Mouse (Mus musculus): ENCODE measurements around the gene Sars2. TPM values are rescaled to one million over a fixed set of nuclear protein-coding genes. Genes with fewer than 3 reads are reported as not detected.

The Sars2 gene
- polyA plus RNA-seq, 1 experiment from 2014 or later, result 30.4 TPM

DNA sequence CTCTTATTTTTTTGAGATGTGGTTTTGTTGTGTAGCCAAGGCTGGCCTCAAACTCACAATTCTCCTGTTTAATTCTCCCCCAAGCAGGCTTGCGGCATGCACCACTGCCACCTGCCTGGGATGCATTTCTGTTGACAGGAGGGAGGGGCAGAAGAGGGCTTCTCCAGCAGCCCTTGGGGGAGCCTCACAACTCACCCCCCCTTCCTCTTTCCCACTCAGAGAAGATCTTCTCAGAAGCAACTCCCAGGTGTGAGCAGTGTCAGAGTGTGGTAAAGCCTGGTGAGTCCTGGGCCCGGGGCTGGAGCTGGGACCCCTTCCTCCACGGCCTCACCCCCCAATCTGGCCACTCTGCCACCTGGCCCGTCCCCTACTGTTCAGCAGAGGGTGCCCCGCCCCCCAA is 43.4 kb downstream of the Sars2 start:
- peaks cover 60% of the 10 kb centered on the region for H3K36me3 ChIP-seq
- 76% methylated on average over 5 of the region's 5 CpGs for WGBS

DNA sequence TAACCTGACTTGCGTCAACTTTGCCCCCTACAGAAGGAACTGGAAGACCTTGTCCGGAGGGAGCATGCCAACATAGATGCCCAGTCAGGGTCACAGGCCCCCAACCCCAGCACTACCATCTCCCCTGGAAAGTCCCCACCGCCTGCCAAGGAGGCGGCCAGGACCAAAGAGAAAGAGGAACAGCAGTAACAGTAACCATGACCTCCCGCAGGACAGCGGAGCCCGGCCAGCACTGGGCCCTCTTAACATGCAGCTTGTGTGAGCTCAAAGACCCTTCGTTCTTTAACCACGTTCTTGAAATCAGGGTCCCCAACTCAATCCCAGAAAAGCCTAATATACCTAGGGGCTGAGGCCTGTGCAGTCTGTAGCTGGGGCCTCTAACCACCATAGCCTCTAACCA is 46.1 kb downstream of the Sars2 start:
- Histone ChIP-seq H3K27ac (no peak overlapping the region), H3K4me1 (peaks cover 32% of the 10 kb centered on the region), H3K9me3 (no peaks in the 10 kb centered on the region), H3K4me2 (replicated peaks) (no peak overlapping the region), H3K27me3 (no peaks in the 10 kb centered on the region), H3K9ac (no peak overlapping the region), H3K36me3 (peaks cover 53% of the 10 kb centered on the region), H3K4me3 (no peak overlapping the region)
- 89% methylated on average over 9 of the region's 9 CpGs for WGBS
- no peak for ATAC-seq (ENCODE audit: low FRiP score, low read depth)

More for the DNA sequence above, 43.4 kb downstream of the Sars2 start:
- H3K4me2 ChIP-seq (replicated peaks), result no peak overlapping the region
- H3K9me3 ChIP-seq, result no peaks in the 10 kb centered on the region
- H3K4me1 ChIP-seq, result peaks cover 28% of the 10 kb centered on the region
- H3K4me3 ChIP-seq, result no peak overlapping the region
- ATAC-seq (ENCODE audit: low FRiP score, low read depth), result no peak
- no peak overlapping the region; the same call in 1 of the 2 replicates for H3K9ac ChIP-seq
- no peaks in the 10 kb centered on the region for H3K27me3 ChIP-seq
- no peak overlapping the region for H3K27ac ChIP-seq

DNA sequence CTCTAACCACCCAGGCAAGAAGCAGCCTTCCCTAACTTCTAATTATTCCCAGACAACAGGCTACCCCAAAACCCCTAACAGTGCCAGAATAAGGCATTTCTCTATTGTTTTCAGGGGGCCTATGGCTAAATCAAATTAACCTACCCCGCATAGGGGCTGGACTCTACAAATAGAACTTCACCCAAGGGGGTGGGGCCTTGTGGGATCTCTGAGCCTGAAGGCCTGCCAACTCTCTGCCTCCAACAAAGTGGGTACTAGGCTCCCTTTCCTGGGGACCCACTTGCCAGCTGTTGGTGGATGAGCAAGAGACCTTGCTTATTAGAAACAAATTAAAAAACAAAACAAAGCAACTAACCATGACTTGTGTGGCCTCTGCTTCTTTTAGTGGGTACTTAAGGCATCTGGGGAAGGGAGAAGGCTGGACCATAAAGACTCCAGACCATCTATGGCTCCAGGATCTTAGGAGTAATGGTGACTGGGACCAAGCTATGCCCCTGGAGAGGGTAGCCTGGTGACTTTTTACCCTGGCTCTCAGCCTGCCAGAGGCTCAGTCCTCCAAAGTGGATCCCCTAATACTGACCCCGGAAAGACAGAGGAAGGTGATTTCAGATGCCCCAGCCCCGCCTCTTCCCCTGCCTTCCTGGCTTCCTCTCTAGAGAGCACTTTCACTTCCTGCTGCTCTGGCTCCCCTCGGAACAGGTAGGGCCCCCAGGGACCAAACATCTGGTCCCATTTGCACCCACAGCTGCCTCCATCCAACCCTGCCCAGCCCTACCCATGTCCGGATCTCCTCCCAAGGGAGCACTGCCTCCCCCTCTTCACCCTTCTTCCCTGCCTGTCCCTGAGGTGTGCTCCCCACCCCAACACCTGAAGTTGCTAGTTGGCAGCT is 46.8 kb downstream of the Sars2 start, which contains the start of gene Rinl:
TSS of gene Rinl (plus strand) at position 663 of the 889 bp plus-strand sequence.
- Histone ChIP-seq H3K9ac (no peak within 1 kb of the TSS), H3K27me3 (no peaks in the 10 kb centered on the region), H3K27ac (peak within 1 kb of the TSS; percentile 65; the same call in 1 of the 2 replicates), H3K9me3 (no peaks in the 10 kb centered on the region), H3K36me3 (peaks cover 46% of the 10 kb centered on the region), H3K4me2 (replicated peaks) (no peak within 1 kb of the TSS), H3K4me1 (peaks cover 32% of the 10 kb centered on the region), H3K4me3 (no peak within 1 kb of the TSS)
- 53% methylated on average over 5 of the region's 5 CpGs for WGBS
- no peak for ATAC-seq (ENCODE audit: low FRiP score, low read depth)

DNA sequence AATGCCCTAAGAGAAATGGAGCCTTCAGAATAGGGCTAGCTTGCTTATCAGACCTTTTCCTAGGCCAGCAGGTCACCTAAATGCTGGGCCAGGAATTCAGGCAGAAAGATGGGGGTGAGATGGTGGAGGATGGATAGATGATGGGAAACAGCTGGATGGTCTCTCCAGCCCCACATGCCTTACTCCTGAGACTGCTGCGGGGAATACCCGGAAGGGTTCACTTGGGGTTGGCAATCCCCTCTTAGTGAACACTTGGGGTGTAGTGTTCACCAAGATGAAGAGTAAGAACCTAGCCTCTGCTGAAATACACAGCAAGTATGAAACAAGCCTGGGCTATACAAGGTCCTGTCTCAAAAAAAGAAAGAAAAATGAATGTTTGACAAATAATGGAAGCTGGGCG is 47.4 kb downstream of the Sars2 start:
- peaks cover 32% of the 10 kb centered on the region for H3K4me1 ChIP-seq
- no peaks in the 10 kb centered on the region for H3K9me3 ChIP-seq
- peaks cover 39% of the 10 kb centered on the region for H3K36me3 ChIP-seq
- no peak overlapping the region for H3K4me2 ChIP-seq (replicated peaks)
- no peak overlapping the region for H3K9ac ChIP-seq
- peak overlapping the region; percentile 65; the same call in 1 of the 2 replicates for H3K27ac ChIP-seq
- ATAC-seq (ENCODE audit: low FRiP score, low read depth), result no peak
- H3K4me3 ChIP-seq, result no peak overlapping the region
- 58% methylated on average over 3 of the region's 3 CpGs for WGBS
- H3K27me3 ChIP-seq, result no peaks in the 10 kb centered on the region

DNA sequence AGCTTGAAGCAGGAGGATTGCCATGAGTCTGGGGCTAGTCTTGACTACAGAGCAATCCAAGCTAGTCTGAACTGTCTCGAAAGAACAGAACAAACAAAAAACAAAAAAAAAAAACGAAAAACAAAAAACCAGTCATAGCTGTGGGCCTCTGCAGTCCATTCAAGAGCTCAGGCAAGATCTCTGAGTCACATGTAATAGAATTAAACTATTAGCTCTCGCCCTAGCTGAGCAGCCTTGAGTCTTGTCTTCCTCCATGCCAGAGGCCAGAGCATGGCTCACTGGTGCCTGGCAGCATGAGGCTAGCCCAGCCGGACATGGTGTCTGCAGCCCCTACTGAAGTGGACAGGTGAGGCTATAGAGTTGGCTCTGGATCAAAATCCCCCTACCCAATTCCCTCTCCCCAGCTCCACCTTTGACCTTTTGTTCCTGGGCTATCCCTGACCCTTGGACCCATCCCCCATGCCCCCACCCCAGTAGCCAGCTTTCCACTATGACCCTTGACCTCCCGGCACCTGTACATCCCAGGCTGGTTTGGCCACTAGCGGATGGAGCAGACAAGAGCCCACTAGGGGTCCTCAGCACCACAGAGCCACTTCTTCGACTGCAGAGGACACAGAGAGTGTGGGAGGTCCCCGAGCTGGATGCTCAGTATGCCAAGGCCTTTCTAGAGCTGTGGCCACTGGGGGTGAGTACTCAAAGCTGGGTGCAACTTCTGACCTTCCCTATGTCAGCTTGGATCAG is 48.4 kb downstream of the Sars2 start:
- Histone ChIP-seq H3K4me1 (peaks cover 32% of the 10 kb centered on the region), H3K27ac (peak overlapping the region; percentile 65; the same call in 1 of the 2 replicates), H3K4me2 (replicated peaks) (no peak overlapping the region), H3K36me3 (peaks cover 29% of the 10 kb centered on the region), H3K27me3 (no peaks in the 10 kb centered on the region), H3K9me3 (no peaks in the 10 kb centered on the region), H3K4me3 (no peak overlapping the region), H3K9ac (no peak overlapping the region)
- WGBS, result 52% methylated on average over 8 of the region's 8 CpGs
- no peak for ATAC-seq (ENCODE audit: low FRiP score, low read depth)

DNA sequence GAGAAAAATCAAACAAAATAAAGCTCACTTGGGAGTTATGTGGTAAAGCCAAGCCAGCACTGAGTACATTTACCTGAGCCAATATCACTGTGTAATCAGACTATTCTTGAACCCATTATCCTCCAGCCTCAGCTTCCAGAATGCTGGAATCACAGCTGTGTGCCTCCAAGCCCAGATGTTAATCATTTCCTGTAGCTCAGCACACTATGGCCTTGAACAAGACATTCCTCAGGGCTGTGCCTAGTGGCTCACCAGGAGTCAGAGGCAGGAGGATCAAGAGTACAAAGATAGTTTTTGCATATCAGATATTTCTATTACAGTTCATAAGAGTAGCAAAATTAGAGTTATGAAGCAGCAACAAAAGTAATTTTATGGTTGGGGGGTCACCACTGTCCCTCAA is 49.9 kb downstream of the Sars2 start:
- no peak overlapping the region; the same call in 1 of the 2 replicates for H3K27ac ChIP-seq

DNA sequence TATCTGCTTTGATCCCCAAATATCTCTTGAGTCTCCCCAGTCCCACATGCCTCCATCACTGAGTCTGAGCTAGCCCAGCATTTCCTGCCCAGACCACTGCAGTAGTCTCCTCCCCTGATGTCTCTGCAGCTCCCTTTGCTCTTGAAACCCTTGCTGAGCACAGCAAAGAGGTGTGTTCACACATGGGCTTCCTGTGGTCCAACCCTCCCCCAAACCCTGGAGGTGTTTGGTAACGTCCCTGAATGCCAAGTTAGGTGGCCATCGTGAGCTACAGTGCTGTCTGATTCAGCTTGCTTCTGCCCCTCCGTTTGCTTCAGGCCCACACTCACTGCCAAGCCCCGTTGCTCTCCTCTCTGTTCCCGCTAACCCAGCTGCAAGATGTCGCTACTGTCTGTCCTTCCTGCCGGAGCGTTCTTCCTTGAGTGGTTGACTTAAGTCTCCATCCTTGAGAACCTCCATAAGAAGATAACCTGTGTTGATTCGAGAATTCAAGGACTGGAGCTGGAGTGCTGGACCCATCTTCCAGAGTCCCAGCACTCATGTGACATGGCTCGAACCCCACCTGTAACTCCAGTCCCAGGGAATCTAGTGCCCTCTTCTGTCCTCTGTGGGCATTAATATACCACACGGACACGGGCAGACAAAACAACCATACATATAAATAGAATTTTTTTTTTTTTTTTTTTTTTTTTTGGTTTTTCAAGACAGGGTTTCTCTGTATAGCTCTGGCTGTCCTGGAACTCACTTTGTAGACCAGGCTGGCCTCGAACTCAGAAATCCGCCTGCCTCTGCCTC is 50.8 kb downstream of the Sars2 start:
- Histone ChIP-seq H3K9ac (no peak overlapping the region), H3K4me1 (peaks cover 41% of the 10 kb centered on the region), H3K4me3 (no peak overlapping the region), H3K36me3 (peaks cover 7% of the 10 kb centered on the region), H3K9me3 (no peaks in the 10 kb centered on the region), H3K27ac (no peak overlapping the region; the same call in 1 of the 2 replicates), H3K4me2 (replicated peaks) (no peak overlapping the region), H3K27me3 (no peaks in the 10 kb centered on the region)
- WGBS, result 78% methylated on average over 14 of the region's 14 CpGs
- ATAC-seq (ENCODE audit: low FRiP score, low read depth), result no peak

More for the DNA sequence above, 49.9 kb downstream of the Sars2 start:
- Histone ChIP-seq H3K4me3 (no peak overlapping the region), H3K4me2 (replicated peaks) (no peak overlapping the region), H3K27me3 (no peaks in the 10 kb centered on the region), H3K9me3 (no peaks in the 10 kb centered on the region), H3K4me1 (peaks cover 37% of the 10 kb centered on the region), H3K36me3 (peaks cover 15% of the 10 kb centered on the region), H3K9ac (no peak overlapping the region)
- no peak for ATAC-seq (ENCODE audit: low FRiP score, low read depth)

DNA sequence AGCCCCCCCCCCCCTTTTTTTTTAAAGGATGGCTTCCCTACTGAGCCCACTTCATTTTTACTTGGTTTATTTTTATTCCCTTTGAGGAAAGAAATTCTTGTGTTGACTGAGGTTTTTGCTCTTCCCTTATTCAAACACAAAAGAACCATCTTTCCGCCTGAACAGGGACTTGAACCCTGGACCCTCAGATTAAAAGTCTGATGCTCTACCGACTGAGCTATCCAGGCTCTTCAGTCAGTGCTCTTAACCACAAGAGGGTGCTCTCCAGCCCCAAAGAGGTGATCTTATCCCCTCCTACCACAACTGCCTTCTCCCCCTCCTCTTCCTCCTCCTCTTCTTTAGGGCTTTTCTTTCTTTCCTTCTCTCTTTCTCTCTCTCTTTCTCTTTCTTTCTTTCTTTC is 52.0 kb downstream of the Sars2 start:
- no peaks in the 10 kb centered on the region for H3K9me3 ChIP-seq
- no peak overlapping the region for H3K9ac ChIP-seq
- H3K4me1 ChIP-seq, result peaks cover 34% of the 10 kb centered on the region
- no peak overlapping the region for H3K27ac ChIP-seq
- H3K36me3 ChIP-seq, result no peaks in the 10 kb centered on the region
- 46% methylated on average over 2 of the region's 2 CpGs for WGBS
- no peak overlapping the region for H3K4me3 ChIP-seq
- no peak for ATAC-seq (ENCODE audit: low FRiP score, low read depth)
- no peak overlapping the region for H3K4me2 ChIP-seq (replicated peaks)
- no peaks in the 10 kb centered on the region for H3K27me3 ChIP-seq

DNA sequence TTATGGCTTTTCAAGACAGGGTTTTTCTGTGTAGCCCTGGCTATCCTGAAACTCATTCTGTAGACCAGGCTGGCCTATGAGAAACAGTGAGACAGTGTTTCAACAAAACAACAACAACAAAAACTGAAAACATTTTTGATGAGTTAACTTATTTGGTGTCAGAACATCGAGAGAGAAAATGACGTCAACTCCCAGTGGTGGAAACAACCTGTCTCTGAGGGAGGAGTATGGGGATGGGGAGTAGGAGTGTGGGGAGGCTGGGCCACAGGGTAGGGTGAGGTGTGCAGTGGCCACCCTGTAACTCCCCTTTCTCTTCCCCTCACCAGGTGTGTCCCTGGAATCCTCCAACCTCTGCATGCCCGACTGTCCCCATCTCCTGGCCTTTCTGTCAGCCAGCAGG is 52.7 kb downstream of the Sars2 start:
- Histone ChIP-seq H3K9ac (no peak overlapping the region), H3K36me3 (no peaks in the 10 kb centered on the region), H3K9me3 (no peaks in the 10 kb centered on the region), H3K4me3 (no peak overlapping the region), H3K4me1 (peaks cover 28% of the 10 kb centered on the region), H3K4me2 (replicated peaks) (no peak overlapping the region), H3K27ac (no peak overlapping the region), H3K27me3 (no peaks in the 10 kb centered on the region)
- no peak for ATAC-seq (ENCODE audit: low FRiP score, low read depth)
- 77% methylated on average over 3 of the region's 3 CpGs for WGBS

DNA sequence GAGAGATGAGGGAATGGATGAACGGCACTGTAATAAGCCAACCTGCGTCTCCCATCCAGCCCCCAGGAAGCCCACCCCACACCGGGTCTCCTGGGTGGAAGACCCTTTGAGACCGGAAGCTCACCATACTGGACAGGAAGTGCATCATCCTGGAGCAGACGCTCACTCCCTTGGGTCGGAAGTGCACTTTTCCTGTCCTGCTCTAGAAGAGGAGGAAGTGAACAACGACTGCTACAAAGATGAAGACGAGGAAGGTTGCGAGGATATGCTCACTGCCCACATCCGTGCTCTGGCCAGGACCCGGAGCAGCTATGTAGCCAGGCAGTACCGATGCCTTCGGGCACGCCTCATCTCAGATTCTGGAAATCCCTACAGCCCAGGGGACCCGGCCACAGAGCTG is 54.0 kb downstream of the Sars2 start:
- H3K9ac ChIP-seq, result no peak overlapping the region

DNA sequence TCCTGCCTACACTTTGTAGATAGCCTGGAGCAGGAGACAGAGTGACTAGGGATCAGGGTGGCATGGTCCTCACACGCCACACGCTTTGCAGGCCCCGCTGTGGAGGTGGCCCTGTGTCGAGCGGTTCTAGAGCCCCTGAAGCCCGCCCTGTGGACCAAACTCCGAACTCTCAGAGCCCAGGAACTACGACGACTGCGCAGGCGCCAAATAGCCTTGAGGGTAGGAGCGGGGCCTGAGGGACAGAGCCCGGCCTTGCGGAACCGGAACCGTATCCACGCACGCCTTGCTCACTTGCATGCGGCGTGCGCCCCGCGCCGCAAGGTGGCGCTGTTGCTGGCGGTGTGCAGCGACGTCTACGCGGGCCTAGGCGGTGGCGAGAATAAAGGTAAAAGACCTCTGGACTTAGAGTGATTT is 54.8 kb downstream of the Sars2 start:
- H3K4me3 ChIP-seq, result peak overlapping the region; percentile 23
- no peaks in the 10 kb centered on the region for H3K27me3 ChIP-seq
- no peaks in the 10 kb centered on the region for H3K9me3 ChIP-seq
- H3K4me2 ChIP-seq (replicated peaks), result peak overlapping the region; percentile 56
- peaks cover 23% of the 10 kb centered on the region for H3K4me1 ChIP-seq
- H3K27ac ChIP-seq, result no peak overlapping the region
- WGBS, result 21% methylated on average over 32 of the region's 32 CpGs
- peak overlapping the region; percentile 56 for H3K9ac ChIP-seq
- ATAC-seq (ENCODE audit: low FRiP score, low read depth), result peak; percentile 50; the same call in 1 of the 2 replicates
- no peaks in the 10 kb centered on the region for H3K36me3 ChIP-seq

More for the DNA sequence above, 54.0 kb downstream of the Sars2 start:
- H3K4me2 ChIP-seq (replicated peaks), result no peak overlapping the region
- H3K4me3 ChIP-seq, result no peak overlapping the region
- no peak for ATAC-seq (ENCODE audit: low FRiP score, low read depth)
- no peaks in the 10 kb centered on the region for H3K36me3 ChIP-seq
- H3K9me3 ChIP-seq, result no peaks in the 10 kb centered on the region
- WGBS, result 74% methylated on average over 15 of the region's 15 CpGs
- H3K4me1 ChIP-seq, result peaks cover 18% of the 10 kb centered on the region; the same call in 1 of the 2 replicates
- H3K27me3 ChIP-seq, result no peaks in the 10 kb centered on the region
- no peak overlapping the region for H3K27ac ChIP-seq
